Mouse (Mus musculus) forebrain, embryonic 16.5 days (tissue): Measurements from ENCODE around the gene Rdh8. TPM values are rescaled to one million over a fixed set of nuclear protein-coding genes. Genes with fewer than 3 reads are reported as not detected.

ENCODE experiments used
- ATAC-seq: fragments of 200-750 bp; cut with Nextera tagmentation; 2 replicates; pipeline ENCODE4 v1.8.0; 2017; ENCODE audit warnings: mild to moderate bottlenecking, moderate library complexity
- H3K27ac ChIP-seq: fragments of 300-500 bp; sonication (generic); 2 replicates; pipeline ENCODE4 v1.5.1; 2014; ENCODE audit warnings: low read length, control low read depth
- H3K27me3 ChIP-seq: fragments of 300-500 bp; sonication (generic); replicated peaks from 2 replicates; pipeline ENCODE4 v1.6.1; 2014; ENCODE audit warnings: low read length; ENCODE audit not compliant: control insufficient read depth, insufficient read depth
- H3K36me3 ChIP-seq: fragments of 300-500 bp; sonication (generic); 2 replicates; pipeline ENCODE4 v1.6.1; 2014; ENCODE audit not compliant: control insufficient read depth, insufficient read depth
- H3K4me1 ChIP-seq: fragments of 300-500 bp; sonication (generic); replicated peaks from 2 replicates; pipeline ENCODE4 v1.6.1; 2014; ENCODE audit warnings: low read length; ENCODE audit not compliant: control insufficient read depth, insufficient read depth
- H3K4me2 ChIP-seq: fragments of 300-500 bp; sonication (generic); 2 replicates; pipeline ENCODE4 v1.6.1; 2014; ENCODE audit warnings: mild to moderate bottlenecking, low read length, control low read depth
- H3K4me3 ChIP-seq: fragments of 300-500 bp; sonication (generic); replicated peaks from 2 replicates; pipeline ENCODE4 v1.5.1; 2014; ENCODE audit warnings: mild to moderate bottlenecking, low read length, control low read depth
- H3K9ac ChIP-seq: fragments of 300-500 bp; sonication (generic); replicated peaks from 2 replicates; pipeline ENCODE4 v1.6.1; 2014; ENCODE audit warnings: low read depth, low read length, control low read depth
- H3K9me3 ChIP-seq: fragments of 300-500 bp; sonication (generic); 2 replicates; pipeline ENCODE4 v1.6.1; 2016; ENCODE audit warnings: low read length; ENCODE audit not compliant: control insufficient read depth
- WGBS: fragments of 180-500 bp; shearing (Covaris S2); extraction: QIAGEN DNeasy Blood & Tissue Kit; methylation state at CpG from one replicate; pipeline ENCODE4 v1.1.7; 2014; 5-methylcytosine and 5-hydroxymethylcytosine counted together
- polyA plus RNA-seq: library from polyadenylated mRNA; unstranded; fragments of >200 nt; fragmentation: Nextera tagmentation; extraction: Ambion mirVana; gene quantifications from 2 replicates; pipeline ENCODE4 v1.2.1, GENCODE M21; 2015

Rdh8 gene
- polyA plus RNA-seq, result not detected in 2 replicates

DNA sequence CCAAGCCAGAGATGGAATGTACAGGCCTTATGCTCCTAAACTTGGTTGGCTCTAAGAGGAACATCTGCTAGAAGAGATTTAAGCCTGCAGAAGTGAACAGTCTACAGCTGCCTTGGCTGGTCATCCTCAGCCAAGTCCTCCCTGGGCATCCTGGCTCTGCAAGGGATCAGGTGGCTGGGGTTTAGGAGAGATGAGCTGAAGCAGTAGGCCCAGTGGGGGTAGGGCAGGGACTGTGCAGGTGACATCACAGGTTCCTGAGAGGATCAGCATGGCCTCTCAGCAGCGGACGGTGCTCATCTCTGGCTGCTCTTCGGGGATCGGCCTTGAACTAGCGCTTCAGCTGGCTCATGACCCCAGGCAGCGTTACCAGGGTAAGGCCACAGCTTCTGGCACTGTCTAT, at the start of gene Rdh8:
TSS of gene Rdh8 (plus strand) at position 268 of the 400 bp plus-strand sequence.
- 76% methylated on average over 6 of the region's 6 CpGs for WGBS
- no peak within 1 kb of the TSS for H3K27ac ChIP-seq
- no peaks in the 10 kb centered on the region for H3K9me3 ChIP-seq
- ATAC-seq, result no peak
- H3K4me1 ChIP-seq, result peaks cover 5% of the 10 kb centered on the region; the same call in 1 of the 2 replicates
- no peak within 1 kb of the TSS for H3K4me3 ChIP-seq
- no peak within 1 kb of the TSS for H3K9ac ChIP-seq
- 0 out of 2 replicates have a peak, but pooled peaks cover 2% of the 10 kb centered on the region for H3K27me3 ChIP-seq
- H3K36me3 ChIP-seq, result no peaks in the 10 kb centered on the region
- H3K4me2 ChIP-seq, result no peak within 1 kb of the TSS

GRCm38 (mm10) chr9:20781286-20781685, 37.0 kb upstream of the Rdh8 start:
- ATAC-seq, result no peak
- no peaks in the 10 kb centered on the region for H3K36me3 ChIP-seq
- H3K4me1 ChIP-seq, result 0 out of 2 replicates have a peak, but pooled peaks cover 1% of the 10 kb centered on the region
- no peak overlapping the region for H3K4me2 ChIP-seq
- no peak overlapping the region for H3K4me3 ChIP-seq
- 0 out of 2 replicates have a peak, but pooled peaks cover 3% of the 10 kb centered on the region for H3K9me3 ChIP-seq
- H3K27ac ChIP-seq, result no peak overlapping the region
- 89% methylated on average over 3 of the region's 3 CpGs for WGBS
- H3K9ac ChIP-seq, result no peak overlapping the region
- no peaks in the 10 kb centered on the region for H3K27me3 ChIP-seq

- Histone ChIP-seq H3K27ac (no peak overlapping the region), H3K4me1 (no peaks in the 10 kb centered on the region), H3K9ac (no peak overlapping the region), H3K4me2 (no peak overlapping the region), H3K27me3 (no peaks in the 10 kb centered on the region), H3K4me3 (no peak overlapping the region), H3K9me3 (0 out of 2 replicates have a peak, but pooled peaks cover 3% of the 10 kb centered on the region), H3K36me3 (no peaks in the 10 kb centered on the region)
- WGBS, result 82% methylated on average over 6 of the region's 6 CpGs
- no peak for ATAC-seq
Measured at GRCm38 (mm10) chr9:20785055-20785454, 33.2 kb upstream of the Rdh8 start.

DNA sequence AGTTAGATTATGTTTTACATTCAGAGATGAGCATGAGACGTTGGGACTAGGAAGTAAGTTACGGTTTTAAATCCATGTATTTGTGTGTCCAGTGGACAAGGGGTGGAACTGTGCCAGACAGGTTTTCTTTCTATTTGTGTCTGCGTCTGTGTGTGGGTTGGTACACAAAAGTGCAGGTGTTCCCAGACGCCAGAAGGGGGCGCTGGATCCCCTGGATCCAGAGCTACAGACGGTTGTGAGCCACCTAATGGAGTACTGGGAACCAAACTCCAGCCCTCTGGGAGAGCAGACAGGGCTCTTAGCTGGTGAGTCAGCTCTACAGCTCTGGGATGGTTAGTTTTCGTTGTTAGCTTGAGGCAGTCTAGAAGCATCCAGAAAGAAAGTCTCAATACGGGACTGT, 30.3 kb upstream of the Rdh8 start:
- H3K9ac ChIP-seq, result no peak overlapping the region
- H3K4me1 ChIP-seq, result no peaks in the 10 kb centered on the region
- ATAC-seq, result no peak
- no peaks in the 10 kb centered on the region for H3K9me3 ChIP-seq
- H3K27ac ChIP-seq, result no peak overlapping the region
- 77% methylated on average over 8 of the region's 8 CpGs for WGBS
- H3K36me3 ChIP-seq, result no peaks in the 10 kb centered on the region
- no peak overlapping the region for H3K4me2 ChIP-seq
- H3K4me3 ChIP-seq, result no peak overlapping the region
- no peaks in the 10 kb centered on the region for H3K27me3 ChIP-seq

DNA sequence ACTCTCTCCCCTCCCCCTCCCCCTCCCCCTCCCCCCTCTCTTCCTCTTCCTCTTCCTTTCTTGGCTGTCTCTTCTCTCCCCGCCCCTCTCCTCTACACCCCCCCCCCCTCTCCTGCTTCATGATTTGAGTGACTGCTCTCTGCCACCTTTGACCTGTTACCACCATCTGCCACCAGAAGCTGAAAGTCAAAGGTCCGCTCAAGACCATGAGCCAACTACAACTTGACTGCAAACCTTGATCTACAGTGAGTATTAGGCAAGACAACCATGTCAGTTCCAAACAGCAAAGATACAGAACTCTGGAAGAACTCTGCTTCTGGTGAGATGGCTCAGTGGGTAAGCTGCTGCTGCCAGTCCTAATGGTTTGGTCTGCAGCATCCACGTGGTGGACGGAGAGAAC, 28.7 kb upstream of the Rdh8 start:
- H3K4me1 ChIP-seq, result 0 out of 2 replicates have a peak, but pooled peaks cover 4% of the 10 kb centered on the region
- no peak overlapping the region for H3K9ac ChIP-seq
- H3K4me2 ChIP-seq, result no peak overlapping the region
- H3K27ac ChIP-seq, result no peak overlapping the region
- H3K36me3 ChIP-seq, result no peaks in the 10 kb centered on the region
- no peaks in the 10 kb centered on the region for H3K27me3 ChIP-seq
- H3K9me3 ChIP-seq, result no peaks in the 10 kb centered on the region
- ATAC-seq, result no peak
- H3K4me3 ChIP-seq, result no peak overlapping the region
- 75% methylated on average over 3 of the region's 4 CpGs for WGBS

DNA sequence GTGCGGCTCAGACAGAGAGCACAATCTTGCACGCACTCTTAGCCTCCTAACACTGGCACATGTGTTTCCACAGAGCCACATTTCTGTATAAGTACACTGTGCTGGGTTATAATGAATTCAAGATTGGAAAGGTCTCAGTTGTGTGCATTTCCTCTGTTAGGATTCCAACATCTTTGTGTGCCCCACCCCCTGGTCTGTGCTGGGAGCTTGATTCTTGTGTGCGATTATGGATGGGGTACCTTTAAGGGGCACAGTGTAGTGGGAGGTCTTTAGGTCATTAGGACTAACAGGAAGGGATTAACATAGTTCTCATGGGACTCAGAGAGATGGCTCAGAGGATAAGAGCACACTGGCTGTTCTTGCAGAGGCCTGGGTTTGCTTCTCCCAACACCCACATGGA, 28.0 kb upstream of the Rdh8 start:
- H3K4me1 ChIP-seq, result 0 out of 2 replicates have a peak, but pooled peaks cover 4% of the 10 kb centered on the region
- no peak overlapping the region for H3K4me3 ChIP-seq
- no peak for ATAC-seq
- no peaks in the 10 kb centered on the region for H3K36me3 ChIP-seq
- WGBS, result 55% methylated on average over 3 of the region's 3 CpGs
- H3K27me3 ChIP-seq, result no peaks in the 10 kb centered on the region
- no peak overlapping the region for H3K4me2 ChIP-seq
- no peak overlapping the region for H3K27ac ChIP-seq
- H3K9ac ChIP-seq, result no peak overlapping the region
- H3K9me3 ChIP-seq, result no peaks in the 10 kb centered on the region

- Histone ChIP-seq H3K36me3 (no peaks in the 10 kb centered on the region), H3K4me2 (no peak overlapping the region), H3K4me3 (no peak overlapping the region), H3K9ac (no peak overlapping the region), H3K4me1 (0 out of 2 replicates have a peak, but pooled peaks cover 4% of the 10 kb centered on the region), H3K27me3 (no peaks in the 10 kb centered on the region), H3K27ac (no peak overlapping the region), H3K9me3 (no peaks in the 10 kb centered on the region)
- peak; percentile 89 for ATAC-seq
- WGBS, result 36% methylated on average over 7 of the region's 7 CpGs
Measured at GRCm38 (mm10) chr9:20794108-20794806, 24.0 kb upstream of the Rdh8 start.

GRCm38 (mm10) chr9:20804266-20805158, 13.8 kb upstream of the Rdh8 start:
- Histone ChIP-seq H3K4me1 (no peaks in the 10 kb centered on the region), H3K9ac (no peak overlapping the region), H3K36me3 (no peaks in the 10 kb centered on the region), H3K27me3 (no peaks in the 10 kb centered on the region), H3K4me2 (no peak overlapping the region), H3K4me3 (no peak overlapping the region), H3K9me3 (0 out of 2 replicates have a peak, but pooled peaks cover 4% of the 10 kb centered on the region), H3K27ac (no peak overlapping the region)
- no peak for ATAC-seq
- 84% methylated on average over 13 of the region's 13 CpGs for WGBS

DNA sequence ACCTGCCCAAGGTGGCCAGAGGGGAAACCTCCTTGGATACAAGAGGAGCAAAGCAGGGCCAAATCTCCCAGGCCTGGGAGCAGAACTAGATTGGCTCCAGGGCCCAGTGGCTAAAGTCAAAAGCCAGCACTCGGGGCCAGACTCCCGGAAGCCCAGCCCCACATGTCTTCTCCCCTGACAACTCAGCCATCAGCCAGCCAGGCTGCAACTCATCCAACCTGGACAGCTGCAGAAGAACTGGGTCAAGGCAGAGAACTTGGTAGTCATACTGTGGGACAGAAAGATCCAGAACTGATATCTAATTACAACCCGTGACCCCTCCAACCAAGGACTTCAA, 13.2 kb upstream of the Rdh8 start:
- no peak overlapping the region for H3K9ac ChIP-seq
- H3K9me3 ChIP-seq, result 0 out of 2 replicates have a peak, but pooled peaks cover 4% of the 10 kb centered on the region
- H3K36me3 ChIP-seq, result no peaks in the 10 kb centered on the region
- no peaks in the 10 kb centered on the region for H3K27me3 ChIP-seq
- H3K4me3 ChIP-seq, result no peak overlapping the region
- no peaks in the 10 kb centered on the region for H3K4me1 ChIP-seq
- 88% methylated on average over 3 of the region's 3 CpGs for WGBS
- no peak for ATAC-seq
- no peak overlapping the region for H3K27ac ChIP-seq
- no peak overlapping the region for H3K4me2 ChIP-seq
